Mouse (Mus musculus) heart, adult 2 months (tissue): ENCODE results near the gene Taldo1.

Experiments
- CTCF ChIP-seq: fragments of 200-600 bp; IDR thresholded peaks from 2 replicates; pipeline ENCODE4 v1.8.1; 2022; ENCODE audit warnings: antibody characterized with exemption, mild to moderate bottlenecking, moderate library complexity
- EP300 ChIP-seq: fragments of 200-500 bp; IDR thresholded peaks from 2 replicates; pipeline ENCODE4 v1.6.1; 2011; ENCODE audit warnings: low read depth, low read length, control low read depth; ENCODE audit not compliant: insufficient read depth
- POLR2A ChIP-seq: fragments of 200-500 bp; IDR thresholded peaks from 2 replicates; pipeline ENCODE4 v1.6.1; 2011; ENCODE audit warnings: mild to moderate bottlenecking, low read depth, low read length, control low read depth; ENCODE audit not compliant: insufficient read depth

GRCm38 (mm10) chr7:141395348-141395747 lies 3.3 kb downstream of the Taldo1 start:
- TF ChIP-seq CTCF = no peak
- no peak for TF ChIP-seq EP300
- no peak for TF ChIP-seq POLR2A
